Mouse (Mus musculus): ENCODE data around the gene Wnk1. TPM values are rescaled to one million over a fixed set of nuclear protein-coding genes. Genes with fewer than 3 reads are reported as not detected.

The Wnk1 gene
- polyA plus RNA-seq, 1 experiment from 2014 or later = 27.5 TPM

GRCm38 (mm10) chr6:120037004-120037635 is 1.4 kb downstream of the Wnk1 start:
- WGBS (ENCODE audit: insufficient replicate concordance) = under 1% methylated on average over 51 of the region's 51 CpGs
- Histone ChIP-seq H3K4me2 (ENCODE audit: low read depth, low read length) (peak overlapping the region; percentile 90), H3K9me3 (ENCODE audit: low read length) (no peaks in the 10 kb centered on the region), H3K4me1 (ENCODE audit: insufficient read depth) (peaks cover 14% of the 10 kb centered on the region), H3K27me3 (ENCODE audit: insufficient read depth, low read length) (no peaks in the 10 kb centered on the region), H3K9ac (replicated peaks) (peak overlapping the region; percentile 91), H3K36me3 (replicated peaks; ENCODE audit: insufficient read depth, low read length) (peaks cover 19% of the 10 kb centered on the region), H3K27ac (ENCODE audit: low read depth) (peak overlapping the region; percentile 97), H3K4me3 (ENCODE audit: low read depth, low read length) (peak overlapping the region; percentile 80)
- ATAC-seq (peak; percentile 19), DNase-seq (peak; percentile 89)
- peak; percentile 75 for TF ChIP-seq CTCF (IDR thresholded peaks at IDR 0.05; ENCODE audit: low read depth)
- no peak for TF ChIP-seq EP300 (IDR thresholded peaks at IDR 0.05; ENCODE audit: low read depth)

GRCm38 (mm10) chr6:120024577-120024976 is 13.9 kb downstream of the Wnk1 start:
- peaks cover 19% of the 10 kb centered on the region for H3K4me1 ChIP-seq (ENCODE audit: insufficient read depth)
- no peak for DNase-seq
- TF ChIP-seq EP300 (IDR thresholded peaks at IDR 0.05; ENCODE audit: low read depth) (peak; percentile 53), CTCF (IDR thresholded peaks at IDR 0.05; ENCODE audit: low read depth) (no peak)
- peaks cover 24% of the 10 kb centered on the region for H3K36me3 ChIP-seq (replicated peaks; ENCODE audit: insufficient read depth, low read length)
- no peak overlapping the region for H3K9ac ChIP-seq (replicated peaks)
- no peak overlapping the region for H3K4me2 ChIP-seq (ENCODE audit: low read depth, low read length)
- ATAC-seq = no peak
- peak overlapping the region; percentile 49; the same call in 1 of the 2 replicates for H3K27ac ChIP-seq (ENCODE audit: low read depth)
- no peaks in the 10 kb centered on the region for H3K27me3 ChIP-seq (ENCODE audit: insufficient read depth, low read length)
- no peak overlapping the region for H3K4me3 ChIP-seq (ENCODE audit: low read depth, low read length)
- H3K9me3 ChIP-seq (ENCODE audit: low read length) = no peaks in the 10 kb centered on the region

GRCm38 (mm10) chr6:120023746-120024145 is 14.7 kb downstream of the Wnk1 start:
- DNase-seq = no peak
- 56% methylated on average over 1 of the region's 1 CpGs for WGBS (ENCODE audit: insufficient replicate concordance)
- Histone ChIP-seq H3K36me3 (replicated peaks; ENCODE audit: insufficient read depth, low read length) (peaks cover 20% of the 10 kb centered on the region; the same call in 1 of the 2 replicates), H3K4me3 (ENCODE audit: low read depth, low read length) (no peak overlapping the region), H3K4me2 (ENCODE audit: low read depth, low read length) (0 out of 2 replicates have a peak overlapping the region, but pooled peaks have one; percentile 7), H3K27ac (ENCODE audit: low read depth) (no peak overlapping the region), H3K9ac (replicated peaks) (no peak overlapping the region), H3K4me1 (ENCODE audit: insufficient read depth) (peaks cover 22% of the 10 kb centered on the region), H3K27me3 (ENCODE audit: insufficient read depth, low read length) (no peaks in the 10 kb centered on the region), H3K9me3 (ENCODE audit: low read length) (no peaks in the 10 kb centered on the region)
- no peak for ATAC-seq
- no peak for TF ChIP-seq CTCF (IDR thresholded peaks at IDR 0.05; ENCODE audit: low read depth)
- no peak for TF ChIP-seq EP300 (IDR thresholded peaks at IDR 0.05; ENCODE audit: low read depth)

- Histone ChIP-seq H3K4me1 (ENCODE audit: insufficient read depth) (peaks cover 22% of the 10 kb centered on the region), H3K9me3 (ENCODE audit: low read length) (no peaks in the 10 kb centered on the region), H3K27me3 (ENCODE audit: insufficient read depth, low read length) (no peaks in the 10 kb centered on the region), H3K27ac (ENCODE audit: low read depth) (no peak overlapping the region), H3K36me3 (replicated peaks; ENCODE audit: insufficient read depth, low read length) (peaks cover 16% of the 10 kb centered on the region; the same call in 1 of the 2 replicates), H3K9ac (replicated peaks) (no peak overlapping the region), H3K4me2 (ENCODE audit: low read depth, low read length) (no peak overlapping the region), H3K4me3 (ENCODE audit: low read depth, low read length) (no peak overlapping the region)
- ATAC-seq (no peak), DNase-seq (no peak)
- 87% methylated on average over 3 of the region's 3 CpGs for WGBS (ENCODE audit: insufficient replicate concordance)
- TF ChIP-seq CTCF (IDR thresholded peaks at IDR 0.05; ENCODE audit: low read depth) = no peak
- no peak for TF ChIP-seq EP300 (IDR thresholded peaks at IDR 0.05; ENCODE audit: low read depth)
Measured at GRCm38 (mm10) chr6:120022042-120022441, 16.4 kb downstream of the Wnk1 start.

GRCm38 (mm10) chr6:120019697-120020096 is 18.8 kb downstream of the Wnk1 start:
- Histone ChIP-seq H3K27me3 (ENCODE audit: insufficient read depth, low read length) (no peaks in the 10 kb centered on the region), H3K4me3 (ENCODE audit: low read depth, low read length) (no peak overlapping the region), H3K36me3 (replicated peaks; ENCODE audit: insufficient read depth, low read length) (0 out of 2 replicates have a peak, but pooled peaks cover 11% of the 10 kb centered on the region), H3K27ac (ENCODE audit: low read depth) (no peak overlapping the region), H3K4me1 (ENCODE audit: insufficient read depth) (peaks cover 22% of the 10 kb centered on the region), H3K9ac (replicated peaks) (no peak overlapping the region), H3K4me2 (ENCODE audit: low read depth, low read length) (no peak overlapping the region; the same call in 1 of the 2 replicates), H3K9me3 (ENCODE audit: low read length) (no peaks in the 10 kb centered on the region)
- ATAC-seq (no peak), DNase-seq (no peak)
- TF ChIP-seq CTCF (IDR thresholded peaks at IDR 0.05; ENCODE audit: low read depth) (no peak), EP300 (IDR thresholded peaks at IDR 0.05; ENCODE audit: low read depth) (peak; percentile 22; the same call in 1 of the 2 replicates)
- 52% methylated on average over 2 of the region's 2 CpGs for WGBS (ENCODE audit: insufficient replicate concordance)

GRCm38 (mm10) chr6:120013125-120013524 is 25.3 kb downstream of the Wnk1 start:
- 55% methylated on average over 1 of the region's 1 CpGs for WGBS (ENCODE audit: insufficient replicate concordance)
- 0 out of 2 replicates have a peak, but pooled peaks cover 2% of the 10 kb centered on the region for H3K36me3 ChIP-seq (replicated peaks; ENCODE audit: insufficient read depth, low read length)
- DNase-seq (no peak), ATAC-seq (no peak)
- H3K27me3 ChIP-seq (ENCODE audit: insufficient read depth, low read length) = no peaks in the 10 kb centered on the region
- H3K9ac ChIP-seq (replicated peaks) = no peak overlapping the region
- H3K9me3 ChIP-seq (ENCODE audit: low read length) = no peaks in the 10 kb centered on the region
- peak overlapping the region; percentile 8; the same call in 1 of the 2 replicates for H3K27ac ChIP-seq (ENCODE audit: low read depth)
- no peak overlapping the region for H3K4me3 ChIP-seq (ENCODE audit: low read depth, low read length)
- H3K4me2 ChIP-seq (ENCODE audit: low read depth, low read length) = no peak overlapping the region
- TF ChIP-seq EP300 (IDR thresholded peaks at IDR 0.05; ENCODE audit: low read depth) (no peak), CTCF (IDR thresholded peaks at IDR 0.05; ENCODE audit: low read depth) (no peak)
- peaks cover 33% of the 10 kb centered on the region for H3K4me1 ChIP-seq (ENCODE audit: insufficient read depth)
